Mouse (Mus musculus): Measurements from ENCODE around the gene Lrrc20. TPM values are rescaled to one million over a fixed set of nuclear protein-coding genes. Genes with fewer than 3 reads are reported as not detected.
A peak's percentile ranks its signal among the peaks of the same experiment; 100 is the strongest.

The Lrrc20 gene
- polyA plus RNA-seq (2016; fragmentation: Nextera tagmentation; extraction: Ambion mirVana) = 10.1 and 12.1 TPM in 2 replicates

GRCm38 (mm10) chr10:61475594-61476439, at the start of gene Lrrc20:
Gene Lrrc20, plus strand, starts transcription at chr10:61475801.
- Histone ChIP-seq H3K4me1 (peaks cover 30% of the 10 kb centered on the region), H3K4me3 (peak within 1 kb of the TSS; percentile 90), H3K27ac (replicated peaks) (peak within 1 kb of the TSS; percentile 93), H3K27me3 (ENCODE audit: low read depth, poor library complexity, severe bottlenecking) (peaks cover 23% of the 10 kb centered on the region), H3K36me3 (no peaks in the 10 kb centered on the region), H3K9me3 (replicated peaks) (no peaks in the 10 kb centered on the region)
- under 1% methylated on average over 70 of the region's 70 CpGs for WGBS
- peak; percentile 96 for DNase-seq (ENCODE audit: low spot score)

GRCm38 (mm10) chr10:61426251-61426757, 49.3 kb upstream of the Lrrc20 start:
- Histone ChIP-seq H3K4me1 (peaks cover 16% of the 10 kb centered on the region), H3K4me3 (no peak overlapping the region), H3K9me3 (replicated peaks) (no peaks in the 10 kb centered on the region), H3K27me3 (ENCODE audit: low read depth, poor library complexity, severe bottlenecking) (peaks cover 8% of the 10 kb centered on the region; the same call in 1 of the 2 replicates), H3K36me3 (peaks cover 29% of the 10 kb centered on the region), H3K27ac (replicated peaks) (no peak overlapping the region)
- DNase-seq (ENCODE audit: low spot score) = no peak
- WGBS = 65% methylated on average over 2 of the region's 2 CpGs

- Histone ChIP-seq H3K36me3 (peaks cover 45% of the 10 kb centered on the region), H3K27ac (replicated peaks) (no peak overlapping the region), H3K9me3 (replicated peaks) (no peaks in the 10 kb centered on the region), H3K4me1 (peaks cover 16% of the 10 kb centered on the region), H3K4me3 (no peak overlapping the region), H3K27me3 (ENCODE audit: low read depth, poor library complexity, severe bottlenecking) (peaks cover 5% of the 10 kb centered on the region; the same call in 1 of the 2 replicates)
- DNase-seq (ENCODE audit: low spot score) = no peak
- WGBS = 95% methylated on average over 6 of the region's 6 CpGs
Observed at GRCm38 (mm10) chr10:61427951-61428350, 47.6 kb upstream of the Lrrc20 start.

- Histone ChIP-seq H3K4me1 (peaks cover 12% of the 10 kb centered on the region), H3K27me3 (ENCODE audit: low read depth, poor library complexity, severe bottlenecking) (0 out of 2 replicates have a peak, but pooled peaks cover under 1% of the 10 kb centered on the region), H3K27ac (replicated peaks) (no peak overlapping the region), H3K4me3 (no peak overlapping the region), H3K36me3 (peaks cover 50% of the 10 kb centered on the region), H3K9me3 (replicated peaks) (no peaks in the 10 kb centered on the region)
- 74% methylated on average over 4 of the region's 4 CpGs for WGBS
- no peak for DNase-seq (ENCODE audit: low spot score)
Observed at GRCm38 (mm10) chr10:61428416-61428815, 47.2 kb upstream of the Lrrc20 start.

- WGBS = 89% methylated on average over 5 of the region's 5 CpGs
- peaks cover 56% of the 10 kb centered on the region for H3K36me3 ChIP-seq
- no peak overlapping the region for H3K4me3 ChIP-seq
- peaks cover 9% of the 10 kb centered on the region for H3K4me1 ChIP-seq
- H3K9me3 ChIP-seq (replicated peaks) = no peaks in the 10 kb centered on the region
- no peak overlapping the region for H3K27ac ChIP-seq (replicated peaks)
- DNase-seq (ENCODE audit: low spot score) = no peak
- H3K27me3 ChIP-seq (ENCODE audit: low read depth, poor library complexity, severe bottlenecking) = no peaks in the 10 kb centered on the region
Observed at GRCm38 (mm10) chr10:61429043-61429442, 46.6 kb upstream of the Lrrc20 start.

- H3K27ac ChIP-seq (replicated peaks) = no peak overlapping the region
- no peaks in the 10 kb centered on the region for H3K27me3 ChIP-seq (ENCODE audit: low read depth, poor library complexity, severe bottlenecking)
- H3K4me3 ChIP-seq = no peak overlapping the region
- no peaks in the 10 kb centered on the region for H3K9me3 ChIP-seq (replicated peaks)
- H3K4me1 ChIP-seq = no peaks in the 10 kb centered on the region
- DNase-seq (ENCODE audit: low spot score) = no peak
- H3K36me3 ChIP-seq = peaks cover 79% of the 10 kb centered on the region
- 96% methylated on average over 9 of the region's 9 CpGs for WGBS
Observed at GRCm38 (mm10) chr10:61431375-61431774, 44.2 kb upstream of the Lrrc20 start.

GRCm38 (mm10) chr10:61440202-61440800, 35.3 kb upstream of the Lrrc20 start:
- Histone ChIP-seq H3K36me3 (peaks cover 57% of the 10 kb centered on the region), H3K4me1 (peaks cover 29% of the 10 kb centered on the region), H3K9me3 (replicated peaks) (no peaks in the 10 kb centered on the region), H3K27ac (replicated peaks) (no peak overlapping the region), H3K4me3 (no peak overlapping the region), H3K27me3 (ENCODE audit: low read depth, poor library complexity, severe bottlenecking) (no peaks in the 10 kb centered on the region)
- no peak for DNase-seq (ENCODE audit: low spot score)
- WGBS = 90% methylated on average over 7 of the region's 7 CpGs

- H3K4me1 ChIP-seq = peaks cover 52% of the 10 kb centered on the region
- no peak for DNase-seq (ENCODE audit: low spot score)
- WGBS = 82% methylated on average over 6 of the region's 6 CpGs
- no peaks in the 10 kb centered on the region for H3K9me3 ChIP-seq (replicated peaks)
- no peaks in the 10 kb centered on the region for H3K27me3 ChIP-seq (ENCODE audit: low read depth, poor library complexity, severe bottlenecking)
- H3K36me3 ChIP-seq = peaks cover 72% of the 10 kb centered on the region
- no peak overlapping the region for H3K27ac ChIP-seq (replicated peaks)
- no peak overlapping the region for H3K4me3 ChIP-seq
Observed at GRCm38 (mm10) chr10:61443456-61443855, 32.1 kb upstream of the Lrrc20 start.

GRCm38 (mm10) chr10:61443876-61444275, 31.7 kb upstream of the Lrrc20 start:
- Histone ChIP-seq H3K4me3 (no peak overlapping the region), H3K27ac (replicated peaks) (no peak overlapping the region), H3K27me3 (ENCODE audit: low read depth, poor library complexity, severe bottlenecking) (no peaks in the 10 kb centered on the region), H3K36me3 (peaks cover 72% of the 10 kb centered on the region), H3K9me3 (replicated peaks) (no peaks in the 10 kb centered on the region), H3K4me1 (peaks cover 52% of the 10 kb centered on the region)
- WGBS = 77% methylated on average over 1 of the region's 1 CpGs
- no peak for DNase-seq (ENCODE audit: low spot score)

GRCm38 (mm10) chr10:61445016-61445415, 30.6 kb upstream of the Lrrc20 start:
- Histone ChIP-seq H3K4me3 (no peak overlapping the region), H3K36me3 (peaks cover 75% of the 10 kb centered on the region), H3K27ac (replicated peaks) (no peak overlapping the region), H3K4me1 (peaks cover 59% of the 10 kb centered on the region), H3K9me3 (replicated peaks) (no peaks in the 10 kb centered on the region), H3K27me3 (ENCODE audit: low read depth, poor library complexity, severe bottlenecking) (no peaks in the 10 kb centered on the region)
- WGBS = 87% methylated on average over 3 of the region's 3 CpGs
- no peak for DNase-seq (ENCODE audit: low spot score)

GRCm38 (mm10) chr10:61447581-61448353, 27.8 kb upstream of the Lrrc20 start:
- Histone ChIP-seq H3K36me3 (peaks cover 59% of the 10 kb centered on the region), H3K9me3 (replicated peaks) (no peaks in the 10 kb centered on the region), H3K4me3 (no peak overlapping the region), H3K27ac (replicated peaks) (no peak overlapping the region), H3K4me1 (peaks cover 72% of the 10 kb centered on the region), H3K27me3 (ENCODE audit: low read depth, poor library complexity, severe bottlenecking) (no peaks in the 10 kb centered on the region)
- WGBS = 88% methylated on average over 10 of the region's 10 CpGs
- DNase-seq (ENCODE audit: low spot score) = no peak

- no peak for DNase-seq (ENCODE audit: low spot score)
- WGBS = 90% methylated on average over 3 of the region's 3 CpGs
- Histone ChIP-seq H3K27me3 (ENCODE audit: low read depth, poor library complexity, severe bottlenecking) (no peaks in the 10 kb centered on the region), H3K36me3 (peaks cover 51% of the 10 kb centered on the region), H3K4me3 (no peak overlapping the region), H3K4me1 (peaks cover 62% of the 10 kb centered on the region), H3K27ac (replicated peaks) (no peak overlapping the region), H3K9me3 (replicated peaks) (no peaks in the 10 kb centered on the region)
Observed at GRCm38 (mm10) chr10:61448834-61449233, 26.8 kb upstream of the Lrrc20 start.

Data from midbrain, embryonic 10.5 days (tissue).